ENCODE assay signal across 9 mouse cellular contexts in genomic region chr10:77150947-77151521, GRCm38 (mm10). TPM values are rescaled to one million over a fixed set of nuclear protein-coding genes. Genes with fewer than 3 reads are reported as not detected.
DNase-seq lines count a peak whose midpoint lies in the region; ATAC-seq and TF ChIP-seq lines count a peak whose summit lies in the region.
"Had no signal": no experiment of that assay in that cellular context is flagged by ENCODE, and none has a peak within 500 bp of the region (broad histone marks: within the 10 kb centered on the region; RNA-seq: fewer than 3 reads in every experiment).

No protein-coding gene starts in this region.

- DNase-seq in ES-E14 (ENCODE audit: low read depth, low spot score): no peak
- peak; percentile 76 for DNase-seq in embryo, embryonic 11 days
- DNase-seq in hindbrain, postnatal 0 days (ENCODE audit: low spot score): peak; percentile 47
- no peak for DNase-seq in adipocyte (ENCODE audit: low spot score)
- DNase-seq in left cerebral cortex, adult 18-20 months (ENCODE audit: low spot score in 2 of 2): no peak
- DNase-seq in spleen, postnatal 4 days (ENCODE audit: low spot score in 2 of 2): no peak
- DNase-seq: cerebellum, postnatal 36 days had no signal

- peak; percentile 19; the same call in 1 of the 2 replicates for TF ChIP-seq CTCF in hindbrain, postnatal 0 days (IDR thresholded peaks at IDR 0.05; ENCODE audit: low read depth)

- H3K27me3 ChIP-seq in hindbrain, postnatal 0 days (ENCODE audit: insufficient read depth, low read length): no peaks in the 10 kb centered on the region
- no peaks in the 10 kb centered on the region for H3K27me3 ChIP-seq in midbrain, embryonic 13.5 days

- H3K27ac ChIP-seq in ES-E14 (ENCODE audit: insufficient read depth, low read depth, low read length, poor library complexity, severe bottlenecking): peak overlapping the region; percentile 24; the same call in 1 of the 2 replicates
- H3K27ac ChIP-seq in hindbrain, postnatal 0 days: peak overlapping the region; percentile 61
- H3K27ac ChIP-seq in midbrain, embryonic 13.5 days: peak overlapping the region; percentile 80

- WGBS in hindbrain, postnatal 0 days: 4% methylated on average over 14 of the region's 14 CpGs
- WGBS in midbrain, embryonic 13.5 days: under 1% methylated on average over 14 of the region's 14 CpGs

- H3K9ac ChIP-seq in ES-E14 (ENCODE audit: insufficient read depth, low read depth, low read length, poor library complexity, severe bottlenecking): no peak overlapping the region
- no peak overlapping the region for H3K9ac ChIP-seq in hindbrain, postnatal 0 days (replicated peaks; ENCODE audit: low read length)
- H3K9ac ChIP-seq in midbrain, embryonic 13.5 days (replicated peaks): 0 out of 2 replicates have a peak overlapping the region, but pooled peaks have one; percentile 1

- no peaks in the 10 kb centered on the region for H3K9me3 ChIP-seq in ES-E14 (ENCODE audit: control insufficient read depth, insufficient read depth, low read depth, low read length)
- no peaks in the 10 kb centered on the region for H3K9me3 ChIP-seq in hindbrain, postnatal 0 days (ENCODE audit: low read length)
- H3K9me3 ChIP-seq in midbrain, embryonic 13.5 days: no peaks in the 10 kb centered on the region

- peak; percentile 27; the same call in 1 of the 2 replicates for ATAC-seq in hindbrain, postnatal 0 days
- peak; percentile 79 for ATAC-seq in midbrain, embryonic 13.5 days
- ATAC-seq: inflammation-experienced regulatory T-cells, adult 6 months had no signal

- H3K36me3 ChIP-seq in ES-E14 (ENCODE audit: control insufficient read depth, insufficient read depth, low read length, poor library complexity, severe bottlenecking): peaks cover 45% of the 10 kb centered on the region; the same call in 1 of the 2 replicates
- H3K36me3 ChIP-seq in hindbrain, postnatal 0 days (ENCODE audit: insufficient read depth, low read length): no peaks in the 10 kb centered on the region
- no peaks in the 10 kb centered on the region for H3K36me3 ChIP-seq in midbrain, embryonic 13.5 days

- H3K4me3 ChIP-seq in ES-E14 (ENCODE audit: insufficient read depth in 1 of 2, low read depth in 1 of 2, low read length in 2 of 2, poor library complexity in 1 of 2, severe bottlenecking in 1 of 2): no peak overlapping the region
- H3K4me3 ChIP-seq in hindbrain, postnatal 0 days (ENCODE audit: low read length): no peak overlapping the region
- peak overlapping the region; percentile 16 for H3K4me3 ChIP-seq in midbrain, embryonic 13.5 days (replicated peaks)

- H3K4me2 ChIP-seq in hindbrain, postnatal 0 days (ENCODE audit: low read depth, low read length): peak overlapping the region; percentile 37
- H3K4me2 ChIP-seq in midbrain, embryonic 13.5 days (replicated peaks): peak overlapping the region; percentile 41

- H3K4me1 ChIP-seq in ES-E14 (ENCODE audit: control insufficient read depth in 2 of 2, insufficient read depth in 2 of 2, low read length in 2 of 2, poor library complexity in 1 of 2): peaks cover 7 to 43% of the 10 kb centered on the region in 2 experiments
- peaks cover 18% of the 10 kb centered on the region for H3K4me1 ChIP-seq in hindbrain, postnatal 0 days (ENCODE audit: insufficient read depth, low read length)
- peaks cover 48% of the 10 kb centered on the region for H3K4me1 ChIP-seq in midbrain, embryonic 13.5 days (replicated peaks)

- in situ Hi-C loops in ES-E14 (cut with MboI; ENCODE audit: low sequenced_read_pairs in 2 of 2, unreplicated experiment in 2 of 2): no loop called here

TF ChIP-seq in ES-E14, 5 proteins besides CTCF, POLR2A, EP300 and RAD21:
- no peak for TF ChIP-seq ZNF384 (IDR thresholded peaks at IDR 0.05; ENCODE audit: low read depth, low read length)
- no peak for TF ChIP-seq ZC3H11A (IDR thresholded peaks at IDR 0.05; ENCODE audit: borderline replicate concordance, low read depth, low read length)
- TF ChIP-seq HCFC1 (IDR thresholded peaks at IDR 0.05; ENCODE audit: borderline replicate concordance, insufficient read depth, low read length): no peak
- no peak for TF ChIP-seq CHD2 (IDR thresholded peaks at IDR 0.05; ENCODE audit: low read depth, low read length)
- TF ChIP-seq MAFK (IDR thresholded peaks at IDR 0.05; ENCODE audit: insufficient read depth, low read depth, low read length): no peak

RNA-seq across cellular contexts. Expression of gene Col18a1, which starts 15.3 kb away (rescaled TPM):
- 414 and 791 TPM in 2 replicates for total RNA-seq in ES-E14 (2012; rRNA removed)
- total RNA-seq in hindbrain, postnatal 0 days (2014; rRNA removed): 47.5 and 57.7 TPM in 2 replicates
- 18.2 and 20.0 TPM in 2 replicates for polyA plus RNA-seq in hindbrain, postnatal 0 days (2015; fragmentation: Nextera tagmentation; extraction: Ambion mirVana)
- 32.8 and 39.6 TPM in 2 replicates for polyA plus RNA-seq in midbrain, embryonic 13.5 days (2015; fragmentation: Nextera tagmentation; extraction: Ambion mirVana)
- 1 to 10 TPM; 4.4 to 4.5 TPM for total RNA-seq in left cerebral cortex, adult 18-20 months (2021)

Comparison
In these comparisons a context has a peak if more than half of its experiments do, and no peak if none do; other contexts are left out.
1. DNase-seq: peak in embryo, embryonic 11 days (single experiment) and hindbrain, postnatal 0 days (single experiment); none in ES-E14 (single experiment), adipocyte (single experiment), left cerebral cortex, adult 18-20 months (0 of 2) and spleen, postnatal 4 days (0 of 2).
2. H3K27ac ChIP-seq: peak in every context shown above with its lines; median percentile 80 in midbrain, embryonic 13.5 days; 61 in hindbrain, postnatal 0 days; 24 in ES-E14.